Mouse (Mus musculus) heart, adult 9 months (tissue): ENCODE data around the gene Spty2d1.
"Not testable (repeated sequence)": the region's sequence is repeated elsewhere in the genome, so short reads cannot be mapped to it uniquely, and the experiment has no call there.

Experiments
- DNase-seq, 2 experiments: peaks; one replicate each; pipeline ENCODE4 v3.0.0; 2022; ENCODE audit warnings: low spot score in 2 of 2

Spty2d1 gene

DNA sequence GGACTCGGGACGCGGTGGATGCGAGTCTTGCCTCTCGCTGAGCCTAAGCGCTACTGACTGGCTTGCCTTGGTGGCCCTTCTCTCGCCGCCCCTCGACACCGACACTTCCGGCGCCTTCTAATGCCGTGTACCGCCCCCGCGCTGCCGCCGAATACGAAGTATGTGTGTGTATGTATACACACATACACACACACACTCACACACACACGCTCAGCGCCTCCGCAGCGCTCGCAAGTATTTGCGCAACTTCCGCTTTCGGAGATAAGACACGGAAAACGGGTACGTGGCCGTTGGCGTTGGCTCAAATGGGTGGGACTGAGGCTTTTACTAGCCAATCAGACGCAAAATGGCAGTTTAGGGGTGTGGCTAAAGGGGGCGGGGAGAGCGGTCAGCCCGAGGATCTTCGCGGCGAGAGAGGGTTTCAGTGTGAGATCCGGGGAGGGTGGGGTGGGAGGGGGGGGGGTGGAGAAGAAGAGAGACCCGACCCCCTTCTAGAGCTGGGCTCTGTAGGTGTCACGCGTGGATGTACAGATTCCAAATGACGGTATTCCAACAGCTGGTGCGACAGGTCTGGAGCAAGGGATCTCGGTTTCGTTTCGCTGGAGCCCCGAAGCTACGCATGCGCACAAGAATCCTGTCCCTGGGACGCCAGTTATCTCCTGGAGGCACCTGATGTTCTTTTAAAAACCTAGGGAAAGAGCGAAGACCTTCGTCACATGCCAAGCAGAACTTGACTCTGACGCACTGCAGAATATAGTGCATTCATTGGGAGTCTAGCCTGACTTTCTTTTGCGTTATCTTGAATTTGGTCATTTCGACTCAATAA is at the start of gene Spty2d1:
Gene Spty2d1, minus strand, starts transcription at position 244 of the 826 bp plus-strand sequence.
- peak; percentile 98 to 99 for DNase-seq

DNA sequence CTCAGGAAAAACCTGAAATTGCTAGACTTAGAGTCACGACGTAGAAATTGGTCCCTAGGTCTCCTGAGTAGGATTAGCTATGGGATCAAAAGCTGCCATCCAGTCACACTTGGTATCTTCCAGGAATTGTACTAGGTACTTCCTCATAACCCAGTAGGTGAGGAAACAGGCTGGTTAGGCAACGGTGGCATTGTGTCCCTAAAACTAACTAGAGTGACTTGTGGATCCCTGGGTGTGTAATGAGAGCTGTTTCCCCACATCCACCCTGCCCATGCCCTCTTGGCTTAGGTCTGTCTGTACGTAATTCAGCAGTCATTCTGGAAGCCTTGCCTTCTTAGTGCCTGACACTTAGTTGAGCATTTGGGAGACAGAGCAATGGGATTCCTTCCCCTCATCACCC is 48.1 kb upstream of the Spty2d1 start:
- DNase-seq = no peak

DNA sequence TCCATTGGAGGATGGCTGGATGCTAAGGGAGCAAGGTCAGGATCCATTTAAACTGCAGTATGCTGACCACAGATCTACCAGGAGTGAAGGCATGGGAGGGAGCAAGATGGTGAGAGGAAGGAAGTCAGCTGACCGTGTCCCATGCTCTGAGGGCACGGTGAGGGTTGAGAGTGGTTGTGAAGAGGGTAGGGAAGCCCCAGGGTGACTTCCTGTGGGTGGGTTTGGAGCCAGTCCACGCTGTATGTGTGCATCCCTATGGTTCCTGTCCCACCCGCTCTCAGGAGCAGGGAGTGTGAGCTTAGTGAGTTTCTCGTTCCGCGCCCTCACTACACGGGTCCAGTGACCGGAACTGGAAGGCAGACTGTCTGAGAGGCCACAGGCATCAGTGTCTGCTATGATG is 47.5 kb upstream of the Spty2d1 start:
- peak; percentile 21 to 47 for DNase-seq

DNA sequence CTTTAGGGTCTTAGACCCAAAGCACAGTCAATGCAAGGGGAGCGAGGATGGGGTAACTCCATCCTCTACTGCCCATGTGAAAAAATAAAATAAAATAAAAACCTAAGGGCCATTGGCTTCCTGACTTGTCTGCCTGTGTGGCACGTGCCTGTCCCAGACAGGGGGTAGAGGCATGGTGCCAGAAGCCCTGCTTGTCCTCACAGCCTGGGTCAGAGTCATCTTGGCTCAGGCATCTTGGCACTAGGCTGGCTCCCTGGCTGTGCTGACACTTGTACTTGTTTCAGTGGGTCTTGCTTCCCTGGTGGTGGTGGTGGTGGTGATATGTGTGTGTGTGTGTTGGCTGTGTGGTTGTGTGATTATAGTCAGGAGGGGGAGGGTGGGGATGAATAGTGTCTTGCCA is 46.5 kb upstream of the Spty2d1 start:
- peak; percentile 70 to 71 for DNase-seq

DNA sequence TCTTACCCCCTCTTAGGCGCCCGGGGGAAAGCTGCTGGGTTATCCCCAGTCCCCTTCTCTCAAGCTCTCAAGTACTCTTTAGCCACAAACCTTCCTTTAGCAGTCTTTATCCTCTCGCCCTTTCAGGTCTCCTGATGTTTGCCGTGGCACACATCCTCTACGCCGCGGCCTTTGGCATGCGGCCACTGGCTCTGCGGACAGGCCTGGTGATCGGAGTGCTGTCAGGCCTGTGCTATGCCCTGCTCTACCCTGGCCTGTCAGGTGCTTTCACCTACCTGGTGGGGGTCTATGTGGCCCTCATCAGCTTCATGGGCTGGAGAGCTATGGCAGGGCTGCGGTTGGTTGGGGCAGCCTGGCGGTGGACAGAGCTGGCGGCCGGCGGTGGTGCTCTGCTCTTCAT is 45.1 kb upstream of the Spty2d1 start:
- peak in 1 of 2 experiments; percentile 33 for DNase-seq

GRCm38 (mm10) chr7:47052276-47052675 is 44.1 kb upstream of the Spty2d1 start:
- peak; percentile 62 to 64 for DNase-seq

- peak; percentile 63 to 83 for DNase-seq
Measured at GRCm38 (mm10) chr7:47051404-47052151, 43.4 kb upstream of the Spty2d1 start.

DNA sequence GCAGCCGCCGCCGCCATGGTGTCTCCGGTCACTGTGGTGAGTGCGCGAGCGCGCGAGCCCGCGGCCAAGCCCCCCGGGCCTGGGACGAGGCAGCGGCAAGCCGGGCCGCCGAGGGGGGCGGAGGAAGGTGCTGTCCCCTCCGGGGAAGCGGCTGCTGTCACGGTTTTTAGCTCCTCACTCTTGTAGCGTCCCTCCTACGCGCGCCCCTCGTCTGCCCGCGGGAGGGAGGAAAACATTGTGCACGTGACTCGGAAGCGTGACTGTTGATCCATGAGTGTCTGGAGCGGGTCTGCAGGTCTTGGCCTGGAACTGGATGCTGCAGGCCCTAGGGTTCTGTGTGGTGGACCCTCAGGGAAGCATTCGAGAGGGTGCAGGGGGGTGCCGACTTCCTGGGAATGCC is 42.6 kb upstream of the Spty2d1 start:
- DNase-seq = peak; percentile 62 to 71

- DNase-seq = peak; percentile 94
Measured at GRCm38 (mm10) chr7:47050366-47050765, 42.2 kb upstream of the Spty2d1 start, which contains the start of gene Tmem86a. Gene Tmem86a, plus strand, starts transcription at chr7:47050601.

DNA sequence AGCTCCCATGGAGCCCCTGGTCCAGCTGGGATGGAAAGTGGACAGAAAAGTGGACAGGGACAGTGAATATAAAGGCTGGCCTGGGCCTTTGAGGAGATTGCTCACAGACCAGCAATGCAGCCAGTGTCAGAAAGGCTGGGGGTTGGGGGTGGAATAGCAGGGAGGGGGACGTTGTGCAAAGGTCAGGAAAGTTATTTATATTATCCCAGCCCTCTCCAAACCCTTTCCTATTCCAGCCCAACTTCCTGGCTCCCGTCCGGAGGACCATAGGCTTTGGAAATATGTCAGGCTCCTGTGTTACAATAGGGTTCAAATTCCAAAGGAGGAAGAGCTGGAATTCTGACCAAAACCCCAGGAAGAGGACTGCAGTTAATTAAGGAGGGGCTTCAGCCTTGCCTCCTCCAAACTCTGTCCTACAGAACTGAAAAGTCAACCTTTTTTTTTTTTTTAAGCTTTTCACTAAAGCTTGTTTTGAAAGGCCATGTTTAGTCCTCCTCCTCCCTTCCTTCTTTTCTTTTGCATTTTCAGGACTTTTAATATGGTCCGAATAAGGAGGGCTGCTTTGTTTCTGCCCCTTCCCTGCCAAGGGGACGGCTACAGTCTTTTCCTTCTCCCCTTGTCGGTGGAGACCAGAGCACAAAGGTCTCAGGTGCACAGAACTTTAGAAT is 34.7 kb upstream of the Spty2d1 start:
- DNase-seq = peak in 1 of 2 experiments; percentile 9

- DNase-seq = no peak
Measured at GRCm38 (mm10) chr7:47042121-47042520, 33.9 kb upstream of the Spty2d1 start.

DNA sequence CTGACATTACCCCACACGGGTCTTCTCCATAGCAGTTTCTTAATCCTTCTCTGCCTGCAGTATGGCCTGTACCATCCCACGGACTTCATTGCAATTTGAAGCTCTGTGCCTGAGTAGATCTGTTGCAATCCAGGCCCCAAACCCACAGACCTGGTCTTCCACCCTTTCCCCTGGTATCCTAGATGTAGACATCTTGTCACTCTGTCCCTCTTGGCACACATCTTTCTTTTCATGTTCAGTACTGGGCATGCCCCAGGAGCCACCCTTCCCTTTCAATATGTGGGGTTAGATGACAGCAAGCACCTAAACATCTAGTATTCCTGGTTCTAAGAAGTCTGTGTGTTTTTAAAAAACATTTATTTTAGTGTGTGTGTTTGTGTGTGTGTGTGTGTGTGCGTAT is 33.5 kb upstream of the Spty2d1 start:
- no peak for DNase-seq

GRCm38 (mm10) chr7:47035426-47035825 is 27.2 kb upstream of the Spty2d1 start:
- DNase-seq = no peak

- no peak for DNase-seq
Measured at GRCm38 (mm10) chr7:47034785-47035384, 26.7 kb upstream of the Spty2d1 start.

DNA sequence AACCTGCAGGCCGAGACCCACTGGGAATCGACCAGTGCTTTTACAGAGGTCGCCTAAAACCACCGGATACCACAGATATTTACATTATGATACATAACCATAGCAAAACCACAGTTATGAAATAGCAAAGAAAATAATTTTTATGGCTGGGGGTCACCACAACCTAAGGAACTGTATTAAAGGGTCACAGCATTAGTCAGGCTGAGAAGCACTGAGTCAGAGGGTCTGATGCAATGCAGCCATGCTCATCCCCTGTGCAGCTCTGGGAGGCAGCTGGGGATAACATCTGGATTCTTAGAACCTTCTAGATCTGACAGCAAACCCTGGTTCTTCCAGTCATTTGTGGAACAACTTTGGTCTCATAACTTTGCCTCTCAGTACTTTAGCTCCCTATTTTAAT is 23.2 kb upstream of the Spty2d1 start:
- no peak for DNase-seq

DNA sequence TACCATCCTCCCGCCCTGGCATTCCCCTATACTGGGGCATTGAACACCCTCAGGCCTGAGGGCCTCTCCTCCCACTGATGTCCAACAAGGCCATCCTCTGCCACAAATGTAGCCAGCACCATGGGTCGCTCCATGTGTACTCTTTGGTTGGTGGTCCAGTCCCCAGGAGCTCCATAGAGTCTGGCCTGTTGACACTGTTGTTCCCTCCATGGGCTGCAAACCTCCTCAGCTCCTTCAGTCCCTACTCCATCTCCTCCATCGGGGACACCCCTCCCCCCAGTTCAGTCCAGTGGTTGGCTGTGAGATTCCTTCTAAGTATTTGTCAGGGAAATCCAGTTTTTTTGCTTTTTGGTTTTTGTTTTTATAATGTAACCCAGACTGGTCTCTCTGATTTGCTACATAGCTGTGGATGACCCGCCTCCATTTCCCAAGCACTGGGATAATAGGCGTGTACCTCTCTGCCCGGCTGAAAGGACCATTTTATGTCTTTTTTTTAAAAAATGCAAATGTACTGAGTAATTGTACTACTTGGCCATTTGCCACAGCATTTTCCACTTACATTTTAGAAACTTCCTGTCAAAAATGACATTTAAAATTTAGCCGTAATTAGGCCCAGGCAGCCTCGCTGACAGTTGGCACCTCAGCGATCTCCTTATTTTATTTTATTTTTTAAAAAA is 22.4 kb upstream of the Spty2d1 start:
- no peak for DNase-seq

- no peak for DNase-seq
Measured at GRCm38 (mm10) chr7:47027520-47027919, 19.3 kb upstream of the Spty2d1 start.

DNA sequence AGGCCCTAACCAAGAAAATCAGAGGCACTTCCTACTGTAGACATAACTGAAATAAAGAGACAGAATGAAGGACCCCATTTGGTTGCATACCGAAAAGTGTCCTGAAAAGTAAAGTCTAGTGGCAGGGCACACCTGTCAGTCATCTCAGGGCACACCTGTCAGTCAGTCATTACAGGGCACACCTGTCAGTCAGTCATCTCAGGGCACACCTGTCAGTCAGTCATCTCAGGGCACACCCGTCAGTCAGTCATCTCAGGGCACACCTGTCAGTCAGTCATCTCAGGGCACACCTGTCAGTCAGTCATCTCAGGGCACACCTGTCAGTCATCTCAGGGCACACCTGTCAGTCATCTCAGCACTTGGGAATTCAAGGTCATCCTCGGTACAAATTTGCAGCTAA is 18.7 kb upstream of the Spty2d1 start:
- DNase-seq = not testable (repeated sequence)

- peak in 1 of 2 experiments; percentile 38 for DNase-seq
Measured at GRCm38 (mm10) chr7:47025429-47025828, 17.2 kb upstream of the Spty2d1 start.

DNA sequence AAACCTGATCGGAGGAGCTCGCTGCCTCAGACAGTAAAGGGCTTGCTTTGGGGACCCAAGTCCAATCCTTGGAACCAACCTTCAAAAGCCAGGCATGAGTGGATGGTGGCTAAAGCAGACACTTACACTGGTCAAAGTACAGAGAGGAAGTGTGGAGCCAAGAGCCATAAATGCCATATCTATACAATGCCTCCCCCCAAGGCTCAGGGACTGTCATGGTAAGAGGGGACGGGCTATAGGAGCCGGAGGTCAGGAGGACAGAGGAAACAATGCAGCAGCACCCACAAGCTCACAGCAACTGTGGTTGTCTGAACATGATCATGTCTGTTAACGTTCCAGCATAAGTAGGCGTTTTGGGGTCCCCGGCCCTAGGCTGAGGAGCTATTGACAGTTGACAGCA is 16.2 kb upstream of the Spty2d1 start:
- DNase-seq = no peak

DNA sequence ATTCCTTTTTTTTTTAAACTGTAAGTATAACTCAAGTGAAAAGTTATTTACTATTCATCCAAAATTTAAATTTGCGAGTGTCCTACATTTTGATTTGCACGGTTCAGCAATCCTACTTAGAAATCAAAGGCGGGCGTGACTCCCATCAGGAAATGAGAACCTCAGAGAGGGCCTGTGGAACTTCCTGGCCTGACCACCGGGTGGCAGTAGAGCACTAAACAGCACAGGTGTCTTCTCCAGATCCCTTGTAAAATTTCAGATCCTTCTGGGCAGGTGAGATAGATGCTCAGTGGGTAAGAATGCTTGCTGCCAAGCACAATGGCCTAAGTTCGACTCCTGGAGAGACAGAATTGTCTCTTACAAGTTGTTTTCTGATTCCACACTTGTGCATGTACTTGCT is 15.3 kb upstream of the Spty2d1 start:
- peak; percentile 55 to 77 for DNase-seq
